Mouse (Mus musculus) forebrain, embryonic 13.5 days (tissue): ENCODE data around the gene Ptx4. TPM values are rescaled to one million over a fixed set of nuclear protein-coding genes. Genes with fewer than 3 reads are reported as not detected.
A peak's percentile ranks its signal among the peaks of the same experiment; 100 is the strongest.

Source experiments
- ATAC-seq: fragments of 200-750 bp; cut with Nextera tagmentation; 2 replicates; pipeline ENCODE4 v1.8.0; 2017
- H3K27ac ChIP-seq: fragments of 300-500 bp; sonication (generic); 2 replicates; pipeline ENCODE4 v1.5.1; 2015; ENCODE audit warnings: inconsistent platforms, mild to moderate bottlenecking, moderate library complexity
- H3K27me3 ChIP-seq: fragments of 300-500 bp; sonication (generic); 2 replicates; pipeline ENCODE4 v1.6.1; 2015; ENCODE audit warnings: mild to moderate bottlenecking, inconsistent platforms
- H3K36me3 ChIP-seq: fragments of 300-500 bp; sonication (generic); 2 replicates; pipeline ENCODE4 v1.6.1; 2015; ENCODE audit warnings: mild to moderate bottlenecking, inconsistent platforms; ENCODE audit not compliant: poor library complexity, severe bottlenecking
- H3K4me1 ChIP-seq: fragments of 300-500 bp; sonication (generic); 2 replicates; pipeline ENCODE4 v1.6.1; 2015; ENCODE audit warnings: inconsistent platforms
- H3K4me2 ChIP-seq: fragments of 300-500 bp; sonication (generic); 2 replicates; pipeline ENCODE4 v1.6.1; 2015; ENCODE audit warnings: inconsistent platforms, mild to moderate bottlenecking, moderate library complexity
- H3K4me3 ChIP-seq: fragments of 300-500 bp; sonication (generic); 2 replicates; pipeline ENCODE4 v1.5.1; 2015; ENCODE audit warnings: mild to moderate bottlenecking, inconsistent platforms
- H3K9ac ChIP-seq: fragments of 300-500 bp; sonication (generic); 2 replicates; pipeline ENCODE4 v1.6.1; 2015; ENCODE audit warnings: mild to moderate bottlenecking, inconsistent platforms
- H3K9me3 ChIP-seq: fragments of 300-500 bp; sonication (generic); replicated peaks from 2 replicates; pipeline ENCODE4 v1.6.1; 2016; ENCODE audit warnings: inconsistent platforms
- WGBS: fragments of 180-500 bp; shearing (Covaris S2); methylation state at CpG from one replicate; pipeline ENCODE4 v1.1.7; 2015; 5-methylcytosine and 5-hydroxymethylcytosine counted together
- polyA plus RNA-seq: library from polyadenylated mRNA; unstranded; fragments of >200 nt; fragmentation: Nextera tagmentation; extraction: Ambion mirVana; gene quantifications from 2 replicates; pipeline ENCODE4 v1.2.1, GENCODE M21; 2015

The Ptx4 gene
- not detected in 2 replicates for polyA plus RNA-seq

GRCm38 (mm10) chr17:25120406-25120805, at the start of gene Ptx4:
Ptx4 (plus strand) TSS chr17:25120760.
- peaks cover 5% of the 10 kb centered on the region for H3K4me1 ChIP-seq
- H3K4me2 ChIP-seq, result no peak within 1 kb of the TSS
- H3K9me3 ChIP-seq, result no peaks in the 10 kb centered on the region
- H3K36me3 ChIP-seq, result no peaks in the 10 kb centered on the region
- H3K4me3 ChIP-seq, result no peak within 1 kb of the TSS
- H3K9ac ChIP-seq, result no peak within 1 kb of the TSS
- WGBS, result 44% methylated on average over 3 of the region's 3 CpGs
- peaks cover 13% of the 10 kb centered on the region for H3K27me3 ChIP-seq
- ATAC-seq, result no peak
- no peak within 1 kb of the TSS for H3K27ac ChIP-seq

- Histone ChIP-seq H3K4me1 (peaks cover 10% of the 10 kb centered on the region), H3K4me3 (no peak overlapping the region), H3K9me3 (no peaks in the 10 kb centered on the region), H3K27me3 (no peaks in the 10 kb centered on the region), H3K36me3 (peaks cover 23% of the 10 kb centered on the region), H3K27ac (no peak overlapping the region), H3K9ac (no peak overlapping the region), H3K4me2 (no peak overlapping the region)
- WGBS, result 81% methylated on average over 4 of the region's 4 CpGs
- no peak for ATAC-seq
Measured at GRCm38 (mm10) chr17:25076906-25077305, 43.7 kb upstream of the Ptx4 start.

GRCm38 (mm10) chr17:25077771-25078372, 42.7 kb upstream of the Ptx4 start:
- 68% methylated on average over 13 of the region's 13 CpGs for WGBS
- Histone ChIP-seq H3K4me3 (no peak overlapping the region), H3K27ac (peak overlapping the region; percentile 75), H3K9ac (peak overlapping the region; percentile 43; the same call in 1 of the 2 replicates), H3K4me1 (peaks cover 10% of the 10 kb centered on the region), H3K36me3 (peaks cover 19% of the 10 kb centered on the region), H3K27me3 (no peaks in the 10 kb centered on the region), H3K9me3 (no peaks in the 10 kb centered on the region), H3K4me2 (peak overlapping the region; percentile 33)
- ATAC-seq, result 0 out of 2 replicates have a peak, but pooled peaks have one; percentile 43

- Histone ChIP-seq H3K9me3 (no peaks in the 10 kb centered on the region), H3K4me1 (peaks cover 10% of the 10 kb centered on the region), H3K27me3 (no peaks in the 10 kb centered on the region), H3K27ac (no peak overlapping the region), H3K36me3 (peaks cover 13% of the 10 kb centered on the region), H3K4me2 (no peak overlapping the region), H3K9ac (peak overlapping the region; percentile 5; the same call in 1 of the 2 replicates), H3K4me3 (peak overlapping the region; percentile 7; the same call in 1 of the 2 replicates)
- WGBS, result 92% methylated on average over 13 of the region's 13 CpGs
- ATAC-seq, result no peak
Measured at GRCm38 (mm10) chr17:25080210-25080609, 40.4 kb upstream of the Ptx4 start.

- Histone ChIP-seq H3K4me2 (no peak overlapping the region), H3K36me3 (peaks cover 13% of the 10 kb centered on the region), H3K27ac (no peak overlapping the region), H3K4me3 (0 out of 2 replicates have a peak overlapping the region, but pooled peaks have one; percentile 7), H3K9me3 (no peaks in the 10 kb centered on the region), H3K9ac (no peak overlapping the region), H3K27me3 (no peaks in the 10 kb centered on the region), H3K4me1 (peaks cover 10% of the 10 kb centered on the region)
- no peak for ATAC-seq
- WGBS, result 87% methylated on average over 11 of the region's 11 CpGs
Measured at GRCm38 (mm10) chr17:25080960-25081381, 39.6 kb upstream of the Ptx4 start.

- WGBS, result 85% methylated on average over 14 of the region's 14 CpGs
- no peak overlapping the region for H3K27ac ChIP-seq
Measured at GRCm38 (mm10) chr17:25082081-25082847, 38.3 kb upstream of the Ptx4 start.

GRCm38 (mm10) chr17:25082887-25083286, 37.7 kb upstream of the Ptx4 start:
- H3K4me3 ChIP-seq, result no peak overlapping the region
- H3K4me1 ChIP-seq, result peaks cover 4% of the 10 kb centered on the region
- peaks cover 18% of the 10 kb centered on the region for H3K36me3 ChIP-seq
- H3K27ac ChIP-seq, result no peak overlapping the region
- no peaks in the 10 kb centered on the region for H3K9me3 ChIP-seq
- H3K27me3 ChIP-seq, result no peaks in the 10 kb centered on the region
- H3K9ac ChIP-seq, result no peak overlapping the region
- 75% methylated on average over 3 of the region's 3 CpGs for WGBS
- no peak for ATAC-seq
- H3K4me2 ChIP-seq, result no peak overlapping the region

More at GRCm38 (mm10) chr17:25082081-25082847, 38.3 kb upstream of the Ptx4 start:
- Histone ChIP-seq H3K4me1 (peaks cover 10% of the 10 kb centered on the region), H3K4me3 (no peak overlapping the region), H3K9me3 (no peaks in the 10 kb centered on the region), H3K36me3 (peaks cover 13% of the 10 kb centered on the region), H3K27me3 (no peaks in the 10 kb centered on the region), H3K4me2 (no peak overlapping the region), H3K9ac (no peak overlapping the region)
- ATAC-seq, result no peak

- Histone ChIP-seq H3K4me2 (no peak within 1 kb of the TSS), H3K4me1 (no peaks in the 10 kb centered on the region), H3K36me3 (peaks cover 24% of the 10 kb centered on the region), H3K9me3 (no peaks in the 10 kb centered on the region), H3K9ac (no peak within 1 kb of the TSS), H3K4me3 (no peak within 1 kb of the TSS), H3K27ac (no peak within 1 kb of the TSS), H3K27me3 (no peaks in the 10 kb centered on the region)
- no peak for ATAC-seq
- WGBS, result 74% methylated on average over 7 of the region's 7 CpGs
Measured at GRCm38 (mm10) chr17:25083444-25083931, 37.1 kb upstream of the Ptx4 start, which contains the start of gene Tmem204. Tmem204 (minus strand) TSS chr17:25083591.

- no peak for ATAC-seq
- H3K4me1 ChIP-seq, result no peaks in the 10 kb centered on the region
- H3K9ac ChIP-seq, result no peak overlapping the region
- no peaks in the 10 kb centered on the region for H3K9me3 ChIP-seq
- H3K4me3 ChIP-seq, result no peak overlapping the region
- H3K27ac ChIP-seq, result no peak overlapping the region
- peaks cover 32% of the 10 kb centered on the region for H3K36me3 ChIP-seq
- WGBS, result 81% methylated on average over 13 of the region's 13 CpGs
- no peaks in the 10 kb centered on the region for H3K27me3 ChIP-seq
- no peak overlapping the region for H3K4me2 ChIP-seq
Measured at GRCm38 (mm10) chr17:25084835-25085385, 35.6 kb upstream of the Ptx4 start.

GRCm38 (mm10) chr17:25086724-25087123, 33.8 kb upstream of the Ptx4 start:
- WGBS, result 94% methylated on average over 7 of the region's 7 CpGs
- ATAC-seq, result no peak

GRCm38 (mm10) chr17:25089158-25089557, 31.4 kb upstream of the Ptx4 start:
- H3K27me3 ChIP-seq, result no peaks in the 10 kb centered on the region
- H3K4me2 ChIP-seq, result no peak overlapping the region
- H3K36me3 ChIP-seq, result peaks cover 57% of the 10 kb centered on the region
- 93% methylated on average over 10 of the region's 10 CpGs for WGBS
- H3K9ac ChIP-seq, result no peak overlapping the region
- H3K27ac ChIP-seq, result no peak overlapping the region
- ATAC-seq, result no peak
- no peaks in the 10 kb centered on the region for H3K4me1 ChIP-seq
- no peak overlapping the region for H3K4me3 ChIP-seq
- H3K9me3 ChIP-seq, result no peaks in the 10 kb centered on the region

More at GRCm38 (mm10) chr17:25086724-25087123, 33.8 kb upstream of the Ptx4 start:
- no peak overlapping the region for H3K4me3 ChIP-seq
- H3K9ac ChIP-seq, result no peak overlapping the region
- no peak overlapping the region for H3K4me2 ChIP-seq
- H3K27ac ChIP-seq, result no peak overlapping the region
- H3K36me3 ChIP-seq, result peaks cover 34% of the 10 kb centered on the region
- H3K9me3 ChIP-seq, result no peaks in the 10 kb centered on the region
- no peaks in the 10 kb centered on the region for H3K27me3 ChIP-seq
- H3K4me1 ChIP-seq, result no peaks in the 10 kb centered on the region

GRCm38 (mm10) chr17:25090450-25090849, 30.1 kb upstream of the Ptx4 start:
- 95% methylated on average over 10 of the region's 10 CpGs for WGBS
- Histone ChIP-seq H3K9ac (no peak overlapping the region), H3K9me3 (no peaks in the 10 kb centered on the region), H3K4me1 (no peaks in the 10 kb centered on the region), H3K4me3 (no peak overlapping the region), H3K27ac (no peak overlapping the region), H3K4me2 (no peak overlapping the region), H3K27me3 (no peaks in the 10 kb centered on the region), H3K36me3 (peaks cover 65% of the 10 kb centered on the region)
- ATAC-seq, result no peak
